Mouse (Mus musculus): Measurements from ENCODE around the gene Smap2.

GRCm38 (mm10) chr4:121051863-121052262 is 34.8 kb upstream of the Smap2 start:
- no peak for TF ChIP-seq CTCF (IDR thresholded peaks at IDR 0.05)
- no peak for TF ChIP-seq EP300 (IDR thresholded peaks at IDR 0.05; ENCODE audit: insufficient read depth, low read depth, low read length)
- TF ChIP-seq POLR2A (IDR thresholded peaks at IDR 0.05; ENCODE audit: insufficient read depth, low read depth, low read length), result no peak

Measured in heart, adult 2 months (tissue).